Mouse (Mus musculus) adrenal gland, postnatal 25 days (tissue): ENCODE measurements around the gene Rab5c. TPM values are rescaled to one million over a fixed set of nuclear protein-coding genes. Genes with fewer than 3 reads are reported as not detected.

ENCODE experiments used
- DNase-seq: peaks from one replicate; pipeline ENCODE4 v3.0.0; 2021; ENCODE audit warnings: mixed read lengths
- total RNA-seq: library from RNA; stranded (reverse); gene quantifications from 2 replicates; pipeline ENCODE4 v1.2.3, GENCODE M21; 2021

Rab5c gene
- total RNA-seq, 1 experiment from 2014 or later: 171 TPM

DNA sequence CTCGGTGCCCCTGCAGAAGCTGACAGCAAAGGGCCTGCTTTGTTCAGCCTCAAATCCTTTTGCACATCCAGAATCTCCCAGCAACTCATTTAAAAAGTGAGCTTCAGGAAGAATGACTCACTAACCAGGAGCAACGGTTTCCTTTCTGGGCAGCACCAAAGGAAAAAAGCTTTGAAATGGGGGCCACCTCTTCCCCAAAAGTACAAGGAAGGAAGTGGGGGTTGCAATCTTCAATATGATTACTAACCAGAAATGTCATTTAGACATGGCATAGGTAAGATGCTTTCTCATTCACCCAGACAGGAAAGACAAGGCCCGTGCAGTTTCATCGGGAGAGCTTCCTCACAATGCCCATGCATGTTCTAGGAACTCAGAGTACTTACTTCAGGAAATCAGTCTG lies 16.8 kb downstream of the Rab5c start:
- no peak for DNase-seq

DNA sequence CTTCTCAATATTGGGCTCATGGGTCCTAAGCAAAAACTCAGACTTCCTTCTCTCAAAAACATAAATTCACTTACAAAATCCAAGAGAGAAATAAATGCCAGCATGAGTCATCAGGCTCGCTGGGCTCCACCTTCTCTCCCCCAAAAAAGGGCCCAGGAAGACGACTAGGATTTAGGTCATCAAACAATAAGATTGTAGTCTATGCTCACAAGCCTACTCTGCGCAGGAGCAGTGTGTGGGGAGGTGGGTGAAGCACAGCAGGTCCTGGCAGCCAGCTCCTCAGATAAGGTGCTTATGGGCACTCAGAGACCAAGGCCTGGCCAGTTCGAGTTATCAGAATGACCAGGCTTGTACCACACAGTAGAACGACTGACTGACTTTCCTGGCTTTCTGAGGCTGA lies 17.7 kb downstream of the Rab5c start:
- no peak for DNase-seq

DNA sequence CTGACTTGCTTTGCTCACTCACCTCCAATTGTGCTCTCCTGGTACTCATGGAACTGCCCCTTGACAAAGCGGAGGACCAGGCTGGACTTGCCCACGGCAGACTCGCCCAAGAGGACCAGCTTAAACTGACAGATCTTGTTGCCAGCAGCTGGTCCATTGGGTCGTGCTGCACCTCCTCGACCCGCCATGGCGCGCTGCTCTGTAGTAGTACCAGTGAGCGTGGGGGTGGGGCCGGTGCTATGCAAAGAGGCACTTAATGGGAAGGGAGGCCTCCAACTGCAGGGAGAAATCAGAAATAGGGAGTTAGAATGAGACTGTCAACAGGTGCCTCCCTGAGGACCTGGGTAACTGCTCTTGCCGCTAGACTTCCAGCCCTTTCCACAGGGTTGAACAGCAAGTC lies 18.1 kb downstream of the Rab5c start:
- no peak for DNase-seq

DNA sequence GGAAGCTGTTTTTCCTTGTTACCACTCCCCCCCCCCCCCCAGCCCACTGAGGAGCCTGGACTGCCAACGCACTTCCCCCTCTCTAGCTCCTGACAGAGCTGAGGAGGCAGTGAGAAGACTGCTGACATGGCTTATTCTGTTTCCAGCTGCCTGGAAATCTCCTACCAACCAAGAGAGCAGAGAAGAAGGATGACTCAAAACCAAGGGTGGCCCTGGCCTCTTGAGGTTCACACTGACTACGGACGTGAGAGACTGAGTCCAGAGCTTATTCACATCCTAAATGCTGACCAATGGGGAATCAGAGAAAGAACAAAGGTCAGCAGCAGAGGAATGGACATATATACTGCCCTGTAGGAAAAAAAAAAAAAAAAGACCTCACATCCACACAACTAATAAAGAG lies 18.7 kb downstream of the Rab5c start:
- no peak for DNase-seq

DNA sequence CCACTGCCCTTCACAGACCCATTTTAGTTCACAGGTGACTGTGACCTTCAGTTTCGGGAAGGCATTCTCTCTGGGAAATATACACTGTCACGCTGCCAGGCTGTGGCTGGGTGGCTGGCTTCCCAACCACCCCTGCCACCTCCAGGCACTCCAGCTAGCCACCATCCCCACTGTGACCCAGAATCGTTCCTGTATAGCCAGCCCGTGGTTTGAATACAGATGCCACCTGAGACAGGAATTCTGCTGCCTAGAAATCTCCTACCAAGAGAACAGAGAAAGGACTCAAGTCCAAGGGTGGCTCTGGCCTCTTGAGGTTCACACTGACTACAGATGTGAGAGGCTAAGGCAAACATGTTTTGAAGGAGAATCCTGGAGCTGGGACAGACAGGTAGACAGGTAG lies 19.1 kb downstream of the Rab5c start:
- DNase-seq: no peak

DNA sequence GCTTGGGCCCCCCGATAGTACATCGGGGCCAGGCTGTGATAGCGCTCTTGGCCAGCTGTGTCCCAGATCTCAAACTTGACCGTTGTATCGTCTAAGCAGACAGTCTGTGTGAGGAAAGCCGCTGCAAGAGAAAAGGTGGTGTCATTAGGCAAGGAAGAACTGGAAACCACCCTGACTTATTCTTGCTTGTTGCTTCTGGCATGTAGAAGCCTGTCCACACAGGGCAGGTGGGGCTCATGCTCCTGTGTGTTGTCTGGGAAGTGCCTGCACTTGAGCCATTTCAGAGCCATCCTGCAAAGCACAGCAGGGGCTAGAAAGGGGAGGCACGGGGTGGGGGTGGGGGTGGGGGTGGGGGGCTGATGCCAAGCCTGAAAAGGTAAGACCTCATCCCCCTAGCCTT lies 19.6 kb downstream of the Rab5c start:
- no peak for DNase-seq

DNA sequence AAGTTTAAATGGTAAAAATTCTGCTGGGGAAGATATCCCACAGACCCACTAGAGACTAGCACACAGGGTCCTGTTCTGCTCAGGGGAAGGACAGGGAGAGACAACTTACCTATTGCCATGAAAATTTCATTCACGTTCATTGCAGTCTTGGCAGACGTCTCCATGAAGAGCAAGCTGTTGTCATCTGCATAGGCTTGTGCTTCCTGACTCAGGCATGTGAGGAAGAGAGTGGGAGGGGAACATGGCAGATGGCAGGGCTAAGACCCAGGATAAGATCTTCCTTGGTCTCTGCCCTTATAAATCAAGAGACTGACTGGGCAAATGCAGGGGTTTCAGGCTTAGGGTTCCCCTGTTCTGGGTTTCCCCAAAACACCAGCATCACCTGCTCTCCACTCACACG lies 21.4 kb downstream of the Rab5c start:
- DNase-seq: no peak

DNA sequence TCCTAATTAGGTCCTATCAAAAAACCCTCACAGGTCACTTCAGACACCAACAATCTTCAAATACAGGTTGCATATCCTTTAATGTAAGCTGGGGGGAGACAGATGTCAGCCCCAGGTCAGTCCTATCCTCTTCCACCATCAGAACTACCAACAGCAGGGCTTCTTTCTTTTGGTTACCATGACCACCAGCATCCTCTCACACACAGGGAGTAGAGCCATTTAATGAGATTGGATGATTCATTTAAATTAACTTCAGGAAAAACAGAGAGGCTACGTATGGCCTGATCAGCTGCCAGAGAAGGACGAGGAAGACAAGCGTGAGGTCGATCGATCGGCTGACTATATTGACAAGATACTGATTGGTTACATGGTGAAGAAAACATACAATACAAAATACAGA lies 23.1 kb downstream of the Rab5c start:
- no peak for DNase-seq

DNA sequence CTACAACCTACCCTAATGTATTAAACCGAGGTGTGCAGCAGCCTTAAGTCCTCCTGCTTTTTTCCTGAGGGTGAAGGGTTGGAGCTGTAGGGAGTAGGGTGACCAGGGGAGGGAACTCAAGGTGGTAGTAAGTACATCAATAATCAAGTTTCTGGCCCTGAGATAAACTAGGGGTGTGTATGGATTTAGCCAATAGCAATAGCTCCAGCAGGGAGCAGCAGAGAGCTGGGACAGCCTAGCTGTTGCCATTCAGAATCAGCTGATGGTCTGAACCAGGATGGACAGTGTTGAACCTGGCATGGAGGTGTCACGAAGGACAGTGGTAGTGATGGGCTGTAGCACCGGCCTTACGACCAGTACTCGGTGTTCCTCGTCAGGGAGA lies 23.5 kb downstream of the Rab5c start:
- DNase-seq: peak; percentile 83

DNA sequence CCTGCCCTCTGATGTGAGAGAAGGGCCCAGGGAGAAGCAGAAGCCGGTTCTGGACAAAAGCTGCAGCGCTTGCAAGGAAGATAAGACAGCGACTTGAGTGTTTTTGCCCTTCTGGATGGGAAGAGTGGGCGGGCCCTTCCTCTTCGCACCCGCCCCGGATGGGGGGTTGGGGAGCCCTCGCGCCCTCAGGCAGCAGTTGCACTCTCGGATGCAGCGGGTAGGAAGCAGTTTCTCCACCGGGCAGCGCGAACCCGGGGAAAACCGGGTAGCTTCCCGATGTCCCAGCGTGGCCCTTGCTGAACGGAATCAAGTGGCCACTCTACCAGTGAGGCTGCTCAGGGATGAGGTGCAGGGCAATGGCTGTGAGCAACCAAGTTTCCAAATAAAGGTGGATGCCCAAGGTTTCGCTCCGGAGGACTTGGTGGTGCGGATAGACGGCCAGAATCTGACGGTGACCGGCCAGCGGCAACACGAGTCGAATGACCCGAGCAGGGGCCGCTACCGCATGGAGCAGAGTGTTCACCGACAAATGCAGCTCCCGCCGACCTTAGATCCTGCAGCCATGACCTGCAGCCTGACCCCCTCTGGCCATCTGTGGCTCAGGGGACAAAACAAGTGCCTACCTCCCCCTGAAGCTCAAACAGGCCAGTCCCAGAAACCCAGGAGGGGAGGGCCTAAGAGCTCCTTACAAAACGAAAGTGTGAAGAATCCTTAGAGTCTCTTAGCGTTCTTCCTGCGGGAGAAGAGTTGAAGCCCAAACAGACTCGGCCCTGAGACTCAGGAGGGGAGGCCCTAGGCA lies 24.1 kb downstream of the Rab5c start, which contains the start of gene Hspb9:
Gene Hspb9, plus strand, starts transcription at position 116 of the 799 bp plus-strand sequence.
- peak; percentile 76 for DNase-seq

DNA sequence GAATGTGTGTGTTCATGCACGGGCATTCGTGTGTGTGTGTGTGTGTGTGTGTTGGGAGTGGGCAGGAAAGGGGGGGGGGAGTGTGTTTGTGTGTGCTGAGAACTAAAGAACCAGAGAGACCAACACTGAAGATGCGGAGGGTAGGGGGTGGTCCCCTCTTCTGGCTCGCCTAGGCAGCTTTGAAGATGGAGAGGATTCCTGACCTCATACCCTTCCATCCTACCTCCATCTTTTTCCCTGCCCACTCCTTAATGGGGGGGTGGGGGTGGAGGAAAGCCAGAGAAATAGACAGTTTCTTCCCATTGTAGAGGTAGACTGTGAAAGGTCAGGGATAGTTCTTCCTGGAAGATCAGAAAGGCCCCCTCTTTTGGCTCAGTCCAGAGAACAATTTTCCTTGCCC lies 24.8 kb downstream of the Rab5c start:
- no peak for DNase-seq

DNA sequence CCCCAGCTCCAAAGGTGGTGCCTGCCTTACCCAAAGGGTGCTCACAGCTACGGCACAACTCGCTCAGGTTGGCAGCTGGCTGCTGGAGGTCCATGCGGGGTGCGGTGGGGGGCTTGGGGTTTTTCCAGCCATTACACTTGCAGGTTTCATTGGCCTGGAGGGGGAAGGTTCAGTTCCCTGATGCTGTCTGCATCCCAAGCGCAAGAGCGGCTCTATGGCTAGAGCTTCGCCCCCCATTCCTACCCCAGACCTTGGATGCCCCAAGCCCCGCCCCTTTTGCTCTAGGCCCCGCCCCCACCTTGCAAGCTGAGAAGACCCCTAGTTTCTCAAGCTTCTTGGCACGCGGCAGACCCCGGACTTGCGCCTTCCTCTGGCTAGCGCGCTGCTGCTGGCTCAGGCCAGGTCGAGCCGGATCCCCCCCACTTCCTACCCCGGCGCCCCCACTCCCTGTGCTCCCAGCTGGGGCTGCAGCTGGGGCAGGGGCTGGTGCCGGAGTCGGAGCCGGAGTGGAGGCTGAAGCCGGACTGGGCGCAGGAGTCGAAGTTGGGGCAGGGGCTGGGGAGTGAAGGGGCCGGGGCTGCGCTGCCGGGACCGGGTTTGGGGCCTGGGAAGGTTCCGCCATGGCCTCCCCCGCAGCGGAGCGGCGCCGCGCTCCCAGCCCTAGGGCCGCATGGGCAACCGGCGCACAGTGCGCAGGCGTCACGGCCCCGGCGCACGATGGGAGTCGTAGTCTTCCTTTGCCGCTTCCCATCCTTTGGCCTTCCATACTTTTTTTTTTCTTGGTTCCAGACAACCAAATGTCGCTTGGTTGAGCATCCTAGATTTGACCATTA lies 26.0 kb downstream of the Rab5c start, which contains the start of gene Kat2a:
Gene Kat2a, minus strand, starts transcription at position 683 of the 833 bp plus-strand sequence.
- DNase-seq: peak; percentile 90

DNA sequence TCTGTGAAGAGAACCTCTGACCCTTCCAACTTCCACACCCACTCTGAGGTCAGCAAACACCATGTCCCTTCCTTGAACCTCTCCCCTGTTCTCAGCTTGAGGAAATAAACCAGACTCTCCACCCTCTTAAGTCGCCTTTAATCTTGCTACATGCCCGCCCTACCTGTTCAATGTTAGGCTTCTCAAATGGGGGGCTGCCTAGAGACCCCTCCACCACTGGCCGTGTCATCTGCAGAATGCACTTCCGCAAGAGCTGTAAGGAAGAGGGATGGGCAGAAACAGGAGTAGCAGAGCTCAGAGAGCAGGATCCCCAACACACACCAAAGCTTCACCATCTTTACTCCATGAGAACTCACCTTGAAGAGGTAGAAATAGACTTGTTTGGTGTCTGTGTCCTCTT lies 27.0 kb downstream of the Rab5c start:
- DNase-seq: no peak

DNA sequence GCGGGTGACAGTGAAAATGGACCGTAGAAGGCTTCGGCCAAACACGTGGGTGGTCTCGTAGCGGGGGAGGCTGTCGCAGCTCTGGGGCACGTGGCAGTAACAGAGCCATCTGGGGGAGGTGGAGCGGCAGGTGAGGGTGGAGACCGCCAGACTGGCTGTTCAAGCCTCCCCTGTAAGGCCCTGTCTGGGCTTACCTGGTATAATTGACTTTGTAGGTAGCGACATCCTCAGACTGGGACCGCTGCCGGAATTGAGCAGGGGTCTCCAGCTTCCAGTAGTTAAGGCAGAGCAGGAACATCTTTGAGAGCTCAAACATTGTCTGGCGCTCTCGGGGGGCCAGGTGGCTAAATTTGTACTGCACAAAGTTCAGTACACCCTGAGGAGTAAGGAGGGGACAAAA lies 27.5 kb downstream of the Rab5c start:
- DNase-seq: no peak

DNA sequence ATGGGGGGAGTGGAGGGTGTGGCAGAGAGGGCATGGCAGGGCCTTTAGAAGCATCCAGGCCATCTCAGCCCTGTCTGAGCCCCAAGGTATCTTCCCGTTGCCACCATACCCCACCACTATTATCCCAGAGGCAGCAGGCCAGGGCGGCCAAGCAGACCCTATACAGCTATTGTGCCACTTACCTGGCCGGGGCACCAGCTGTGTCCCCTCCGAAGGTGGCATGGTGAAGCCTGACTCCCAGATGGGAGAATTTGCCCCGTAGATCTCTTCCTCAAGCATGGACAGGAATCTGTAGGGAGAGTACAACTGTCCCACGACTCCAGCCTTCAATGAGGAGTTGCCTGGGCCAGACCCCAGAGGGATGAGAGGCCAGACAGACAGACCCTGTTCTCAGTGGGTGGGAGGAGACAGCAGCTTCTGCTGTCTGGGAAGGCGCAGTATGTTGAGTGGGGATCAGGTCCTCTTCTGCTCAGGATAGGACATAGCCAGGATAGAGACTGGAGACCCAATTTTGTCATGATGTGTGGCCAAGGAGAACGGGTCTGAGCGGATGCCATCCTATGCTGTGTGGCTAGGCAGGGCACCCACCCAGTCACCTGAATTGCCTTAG lies 28.7 kb downstream of the Rab5c start:
- no peak for DNase-seq

DNA sequence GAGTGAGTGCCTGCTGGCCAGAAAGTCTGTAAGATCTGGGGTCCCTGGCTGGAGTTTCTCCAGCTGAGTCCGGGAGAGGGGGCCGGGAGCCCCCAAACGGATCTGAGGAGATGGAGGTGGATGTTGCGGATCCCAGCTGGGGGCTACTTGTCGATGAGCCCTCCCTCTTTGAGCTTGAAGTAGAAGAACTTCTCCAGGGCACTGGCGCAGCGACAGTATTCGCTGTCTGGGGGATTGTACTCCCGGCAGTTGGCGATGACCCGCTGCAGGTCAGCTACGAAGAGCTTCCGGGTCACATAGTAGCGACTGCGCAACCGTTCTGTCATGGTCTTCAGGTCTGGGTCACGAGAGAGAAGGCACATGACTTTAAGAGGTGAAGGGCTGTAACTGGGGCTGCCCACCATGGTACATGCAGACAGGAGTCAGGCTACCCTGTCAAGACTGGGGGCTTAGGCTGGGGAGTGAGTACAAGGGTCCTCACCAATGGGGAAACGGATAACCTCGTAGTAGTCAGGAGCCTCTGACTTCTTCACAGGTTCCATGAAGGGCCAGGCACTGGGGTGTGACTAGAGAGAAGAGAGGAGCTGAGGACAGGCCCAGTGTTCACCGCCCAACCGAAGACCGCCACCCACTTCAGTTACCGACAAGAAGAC lies 32.8 kb downstream of the Rab5c start:
- DNase-seq: no peak

DNA sequence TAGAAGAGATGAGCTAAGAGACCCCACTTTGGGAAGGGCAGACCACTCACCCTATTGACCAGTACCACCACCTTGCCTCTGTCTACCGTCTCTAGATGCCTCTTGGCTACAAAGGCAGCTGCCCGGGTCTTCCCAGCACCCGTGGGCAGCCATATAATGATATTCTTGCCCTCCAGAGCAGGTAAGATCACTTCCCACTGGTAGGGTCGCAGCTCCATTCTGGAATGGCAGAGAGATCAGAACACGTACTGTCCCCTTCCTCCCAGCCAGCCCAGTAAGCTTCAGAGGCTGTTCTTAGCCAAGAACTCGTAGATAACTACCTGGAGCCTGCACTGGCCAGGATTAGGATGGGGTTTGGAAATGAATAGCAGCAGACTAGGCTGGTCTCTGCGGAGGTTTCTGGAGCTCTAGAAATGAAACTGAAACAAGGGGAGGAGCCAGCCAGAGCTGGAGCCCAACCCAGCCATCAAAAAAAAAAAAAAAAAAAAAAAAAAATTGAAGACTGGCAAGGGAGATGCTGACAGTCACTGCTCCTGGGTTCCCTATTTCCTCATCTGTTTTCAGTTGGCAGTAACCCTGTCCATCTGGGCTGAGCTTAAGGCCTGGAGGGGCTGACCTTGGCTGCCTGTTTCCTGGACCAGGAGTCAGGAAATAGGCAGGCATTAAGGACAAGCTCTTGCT lies 34.0 kb downstream of the Rab5c start, which contains the start of gene Dhx58:
Gene Dhx58, minus strand, starts transcription at position 421 of the 681 bp plus-strand sequence.
- DNase-seq: no peak

DNA sequence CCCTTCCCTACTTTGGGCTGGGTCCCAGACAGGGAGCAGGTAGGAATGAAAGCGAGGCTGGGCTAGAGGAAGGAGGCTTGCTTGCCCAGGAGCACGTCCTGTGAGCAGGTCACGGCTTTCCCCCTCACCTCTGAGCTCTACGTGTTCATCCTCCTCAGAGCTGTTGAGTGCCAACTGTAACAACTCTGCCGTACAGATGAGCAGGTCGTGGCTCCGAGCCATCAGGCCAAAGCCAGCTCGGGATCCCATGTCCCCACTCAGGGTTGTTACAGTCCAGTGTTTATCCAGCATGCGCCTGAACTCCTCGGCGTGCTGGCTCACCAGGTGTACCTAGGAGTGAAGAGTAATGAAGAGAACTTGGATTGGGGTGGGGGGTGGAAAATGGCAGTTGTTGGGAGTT lies 34.6 kb downstream of the Rab5c start:
- no peak for DNase-seq

DNA sequence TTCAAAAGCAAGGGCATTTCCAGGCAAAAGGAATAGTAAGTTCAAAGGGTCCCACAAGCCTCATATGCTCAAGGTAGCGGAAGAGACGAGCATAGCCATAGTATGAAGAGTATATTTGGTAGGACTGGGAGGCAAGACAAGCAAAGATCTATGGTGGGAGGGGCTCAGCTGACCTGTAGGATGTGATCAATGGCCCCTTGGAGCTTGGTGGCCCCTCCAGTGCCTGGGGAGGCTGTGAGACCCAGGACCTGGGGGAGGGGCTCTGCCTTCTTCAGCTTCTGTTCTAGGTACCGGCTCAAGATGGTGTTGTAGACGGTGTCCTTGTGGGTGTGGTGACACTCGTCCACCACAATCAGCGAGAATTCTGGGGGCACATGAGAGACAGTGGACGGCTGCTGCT lies 35.1 kb downstream of the Rab5c start:
- no peak for DNase-seq

DNA sequence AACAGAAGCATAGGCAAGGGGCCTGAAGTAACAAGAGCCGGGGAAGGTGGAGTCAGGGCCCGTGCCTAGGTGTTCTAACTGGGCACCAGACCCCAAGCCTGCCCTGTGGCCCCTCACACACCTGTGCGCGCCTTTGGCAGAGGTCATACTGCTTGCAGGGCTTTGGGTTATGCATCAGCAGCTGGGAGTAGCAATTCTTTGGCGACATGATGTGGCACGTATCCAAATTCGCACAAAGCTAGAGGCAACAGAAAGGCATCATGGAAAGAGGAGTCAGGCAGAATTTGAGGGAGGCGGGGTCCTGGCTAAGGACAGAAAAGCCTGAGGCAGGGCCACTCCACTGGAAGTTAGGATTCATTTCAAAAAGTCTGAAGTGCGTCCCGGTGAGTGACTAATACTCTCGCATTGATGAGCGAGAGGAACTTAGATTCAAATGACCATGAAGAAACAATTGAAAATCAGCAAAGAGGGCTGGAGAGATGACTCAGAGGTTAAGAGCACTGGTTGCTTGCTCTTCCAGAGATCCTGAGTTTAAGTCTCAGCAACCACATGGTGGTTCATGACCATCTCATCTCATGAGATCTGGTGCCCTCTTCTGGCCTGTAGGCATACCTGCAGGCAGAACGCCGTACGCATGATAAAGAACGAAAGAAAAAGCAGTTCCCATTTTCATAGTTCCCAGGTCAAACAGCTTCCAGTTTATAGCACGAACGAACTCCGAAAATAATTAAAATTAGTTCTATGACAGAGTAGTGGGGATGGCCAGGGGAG lies 35.7 kb downstream of the Rab5c start:
- DNase-seq: no peak

DNA sequence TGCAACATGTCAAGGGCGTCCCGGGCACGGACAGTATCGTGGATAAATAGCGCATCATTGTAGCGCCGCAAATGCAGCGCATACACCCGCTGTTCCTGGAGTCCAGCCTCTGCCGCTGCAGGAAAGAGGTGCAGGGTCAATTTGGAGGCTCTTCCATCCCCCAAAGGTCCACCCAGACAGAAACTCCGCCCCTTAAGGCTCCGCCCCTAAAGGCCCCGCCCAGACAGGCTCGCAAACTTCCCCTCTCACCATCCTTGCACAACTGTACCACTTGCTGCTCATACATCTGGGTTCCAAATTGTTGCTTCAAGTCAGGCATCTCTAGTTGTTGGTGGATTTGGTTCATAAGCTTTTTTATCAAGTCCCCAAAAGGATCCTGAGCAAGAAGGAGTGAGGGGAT lies 36.7 kb downstream of the Rab5c start:
- peak; percentile 83 for DNase-seq
